Comparison of ENCODE assay signal across 9 mouse cellular contexts in the genomic region with DNA sequence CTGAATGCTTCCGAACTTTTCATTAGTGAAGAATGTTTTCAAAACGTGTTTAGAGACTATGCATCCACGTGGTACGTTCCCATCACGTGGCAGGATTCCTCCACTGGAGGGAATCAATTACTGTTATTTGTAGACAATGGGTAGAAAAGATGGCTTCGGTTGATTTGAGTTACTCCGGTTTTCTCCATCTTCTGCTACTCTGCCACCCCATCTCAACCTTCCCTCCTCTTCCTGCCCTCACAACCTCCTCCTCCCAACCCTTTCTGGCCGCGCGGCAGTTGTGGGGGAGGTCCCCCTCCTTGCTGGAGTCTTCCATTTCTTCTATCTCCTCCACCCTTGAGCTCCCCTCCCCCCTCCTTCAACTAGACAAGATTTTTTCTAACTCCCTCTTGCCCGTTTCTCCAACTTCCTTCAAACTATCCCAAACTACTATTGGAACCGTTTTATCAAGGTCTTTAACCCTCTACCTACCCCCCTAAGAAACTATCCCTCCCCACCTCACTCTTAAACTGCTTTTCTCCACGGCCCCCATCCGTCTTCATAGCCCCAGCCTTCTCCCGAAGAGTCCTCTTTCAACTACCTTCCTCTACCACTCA. TPM values are rescaled to one million over a fixed set of nuclear protein-coding genes. Genes with fewer than 3 reads are reported as not detected.
DNase-seq lines count a peak whose midpoint lies in the region; ATAC-seq and TF ChIP-seq lines count a peak whose summit lies in the region.
"Had no signal": no experiment of that assay in that cellular context is flagged by ENCODE, and none has a peak within 500 bp of the region (broad histone marks: within the 10 kb centered on the region; RNA-seq: fewer than 3 reads in every experiment).

No protein-coding gene starts in this region.

- ATAC-seq in G1E (ENCODE audit: extremely low read depth, insufficient number of reproducible peaks, low FRiP score, poor library complexity, severe bottlenecking) = peak; percentile 56
- ATAC-seq in embryonic facial prominence, embryonic 13.5 days (ENCODE audit: insufficient number of reproducible peaks, insufficient read depth, low FRiP score, low TSS enrichment, low read depth) = no peak; the same call in 1 of the 2 replicates
- ATAC-seq in hindbrain, embryonic 15.5 days (ENCODE audit: low FRiP score, low read depth) = 0 out of 2 replicates have a peak, but pooled peaks have one; percentile 23
- no peak for ATAC-seq in lung, postnatal 0 days

- no peak for TF ChIP-seq EP300 in lung, postnatal 0 days (IDR thresholded peaks at IDR 0.05)

- H3K9ac ChIP-seq in embryonic facial prominence, embryonic 13.5 days = peak overlapping the region; percentile 97
- peak overlapping the region; percentile 94 for H3K9ac ChIP-seq in hindbrain, embryonic 15.5 days
- peak overlapping the region; percentile 92 for H3K9ac ChIP-seq in lung, postnatal 0 days (replicated peaks; ENCODE audit: low read depth)

- H3K36me3 ChIP-seq in G1E (replicated peaks) = peaks cover 58% of the 10 kb centered on the region
- H3K36me3 ChIP-seq in embryonic facial prominence, embryonic 13.5 days = peaks cover 26% of the 10 kb centered on the region
- H3K36me3 ChIP-seq in hindbrain, embryonic 15.5 days = 0 out of 2 replicates have a peak, but pooled peaks cover 5% of the 10 kb centered on the region
- no peaks in the 10 kb centered on the region for H3K36me3 ChIP-seq in lung, postnatal 0 days (ENCODE audit: insufficient read depth, low read length)

- peaks cover 5% of the 10 kb centered on the region; the same call in 1 of the 2 replicates for H3K4me1 ChIP-seq in cerebellum, adult 2 months (ENCODE audit: control insufficient read depth, insufficient read depth, low read length)
- H3K4me1 ChIP-seq in G1E (ENCODE audit: insufficient read depth, low read depth, low read length) = peaks cover 54% of the 10 kb centered on the region
- H3K4me1 ChIP-seq in embryonic facial prominence, embryonic 13.5 days = peaks cover 29% of the 10 kb centered on the region
- peaks cover 31% of the 10 kb centered on the region for H3K4me1 ChIP-seq in hindbrain, embryonic 15.5 days (replicated peaks)
- no peaks in the 10 kb centered on the region; the same call in 1 of the 2 replicates for H3K4me1 ChIP-seq in lung, postnatal 0 days (ENCODE audit: insufficient read depth, low read depth, low read length)

- no peaks in the 10 kb centered on the region for H3K27me3 ChIP-seq in cerebellum, adult 2 months (ENCODE audit: control insufficient read depth, insufficient read depth, low read length)
- no peaks in the 10 kb centered on the region for H3K27me3 ChIP-seq in G1E (ENCODE audit: insufficient read depth, low read length)
- no peaks in the 10 kb centered on the region for H3K27me3 ChIP-seq in embryonic facial prominence, embryonic 13.5 days
- no peaks in the 10 kb centered on the region for H3K27me3 ChIP-seq in hindbrain, embryonic 15.5 days
- no peaks in the 10 kb centered on the region for H3K27me3 ChIP-seq in lung, postnatal 0 days (replicated peaks; ENCODE audit: insufficient read depth, low read length)
- H3K27me3 ChIP-seq: Patski had no signal

- WGBS in cerebellum, adult 2 months = 2% methylated on average over 15 of the region's 15 CpGs
- under 1% methylated on average over 15 of the region's 15 CpGs for WGBS in embryonic facial prominence, embryonic 13.5 days
- WGBS in hindbrain, embryonic 15.5 days = under 1% methylated on average over 15 of the region's 15 CpGs
- WGBS in lung, postnatal 0 days = under 1% methylated on average over 15 of the region's 15 CpGs

- H3K4me2 ChIP-seq in embryonic facial prominence, embryonic 13.5 days = peak overlapping the region; percentile 68
- peak overlapping the region; percentile 89 for H3K4me2 ChIP-seq in hindbrain, embryonic 15.5 days
- H3K4me2 ChIP-seq in lung, postnatal 0 days (replicated peaks; ENCODE audit: low read depth, low read length) = peak overlapping the region; percentile 79

- no peaks in the 10 kb centered on the region for H3K9me3 ChIP-seq in G1E (replicated peaks)
- H3K9me3 ChIP-seq in embryonic facial prominence, embryonic 13.5 days = no peaks in the 10 kb centered on the region
- H3K9me3 ChIP-seq in hindbrain, embryonic 15.5 days = no peaks in the 10 kb centered on the region
- no peaks in the 10 kb centered on the region for H3K9me3 ChIP-seq in lung, postnatal 0 days (ENCODE audit: low read length)

- 0 out of 2 replicates have a peak overlapping the region, but pooled peaks have one; percentile 77 for H3K27ac ChIP-seq in cerebellum, adult 2 months (ENCODE audit: insufficient read depth, low read length)
- H3K27ac ChIP-seq in embryonic facial prominence, embryonic 13.5 days = peak overlapping the region; percentile 98
- peak overlapping the region; percentile 95 for H3K27ac ChIP-seq in hindbrain, embryonic 15.5 days (replicated peaks)
- H3K27ac ChIP-seq in lung, postnatal 0 days (ENCODE audit: low read length) = peak overlapping the region; percentile 95

- TF ChIP-seq CTCF in cerebellum, adult 2 months (IDR thresholded peaks at IDR 0.05; ENCODE audit: borderline replicate concordance, insufficient read depth, low read depth, low read length) = no peak
- no peak for TF ChIP-seq CTCF in G1E (IDR thresholded peaks at IDR 0.05; ENCODE audit: low read depth, low read length)
- TF ChIP-seq CTCF in lung, postnatal 0 days (IDR thresholded peaks at IDR 0.05) = no peak

- no peak for TF ChIP-seq POLR2A in cerebellum, adult 2 months (IDR thresholded peaks at IDR 0.05; ENCODE audit: borderline replicate concordance, insufficient read depth, low read length)

- intact Hi-C loops in gastrocnemius, postnatal 14 days (cut with DNase I; ENCODE audit: low total_unique reads) = no loop called here

- no peak for DNase-seq in cerebellum, adult 2 months
- DNase-seq in cerebellum, adult 8-10 months = no peak
- DNase-seq in G1E (ENCODE audit: low spot score) = peak; percentile 57
- peak; percentile 71 for DNase-seq in lung, postnatal 0 days (ENCODE audit: low spot score)
- peak; percentile 57 for DNase-seq in retina, postnatal 1 day
- no peak for DNase-seq in gastrocnemius, postnatal 14 days

- H3K4me3 ChIP-seq in cerebellum, adult 2 months (replicated peaks; ENCODE audit: insufficient read depth, low read depth, low read length) = peak overlapping the region; percentile 87
- H3K4me3 ChIP-seq in G1E (ENCODE audit: low read depth, low read length) = peak overlapping the region; percentile 98
- H3K4me3 ChIP-seq in embryonic facial prominence, embryonic 13.5 days = peak overlapping the region; percentile 88
- peak overlapping the region; percentile 99 for H3K4me3 ChIP-seq in hindbrain, embryonic 15.5 days
- peak overlapping the region; percentile 76 for H3K4me3 ChIP-seq in lung, postnatal 0 days (ENCODE audit: low read depth, low read length)

RNA-seq across cellular contexts. Expression of a gene that starts 1.1 kb away (rescaled TPM):
- polyA plus RNA-seq in cerebellum, adult 2 months (2012; rRNA removed) = 24.7 and 26.3 TPM in 2 replicates
- 158 and 180 TPM in 2 replicates for total RNA-seq in G1E (2014; fragmentation: Nextera tagmentation)
- total RNA-seq in G1E (2017) = 75.8 and 79.9 TPM in 2 replicates
- polyA plus RNA-seq in G1E (2012) = 23.9 and 30.7 TPM in 2 replicates
- polyA plus RNA-seq in embryonic facial prominence, embryonic 13.5 days (2015; fragmentation: Nextera tagmentation; extraction: Ambion mirVana) = 74.4 and 76.9 TPM in 2 replicates
- 42.2 and 42.5 TPM in 2 replicates for polyA plus RNA-seq in hindbrain, embryonic 15.5 days (2015; fragmentation: Nextera tagmentation; extraction: Ambion mirVana)
- polyA plus RNA-seq in lung, postnatal 0 days (2015; fragmentation: Nextera tagmentation; extraction: Ambion mirVana) = 25.4 and 26.7 TPM in 2 replicates
- total RNA-seq in gastrocnemius, postnatal 14 days (2021) = 10 to 100 TPM; 15.7 to 19.5 TPM

RNA-seq across cellular contexts. Expression of a gene that starts 22.3 kb away (rescaled TPM):
- 1.5 and 1.7 TPM in 2 replicates for polyA plus RNA-seq in cerebellum, adult 2 months (2012; rRNA removed)
- total RNA-seq in G1E (2014; fragmentation: Nextera tagmentation) (not detected in 2 replicates), G1E (2017) (0.46 and 0.66 TPM in 2 replicates)
- not detected in 2 replicates for polyA plus RNA-seq in G1E (2012)
- polyA plus RNA-seq in embryonic facial prominence, embryonic 13.5 days (2015; fragmentation: Nextera tagmentation; extraction: Ambion mirVana) = 0.66 and 0.76 TPM in 2 replicates
- 0.92 and 1.5 TPM in 2 replicates for polyA plus RNA-seq in hindbrain, embryonic 15.5 days (2015; fragmentation: Nextera tagmentation; extraction: Ambion mirVana)
- polyA plus RNA-seq in lung, postnatal 0 days (2015; fragmentation: Nextera tagmentation; extraction: Ambion mirVana) = 0.13 and 0.32 TPM in 2 replicates
- 1 to 10 TPM; 1.3 to 2.3 TPM for total RNA-seq in gastrocnemius, postnatal 14 days (2021)

RNA-seq across cellular contexts. Expression of a gene that starts 43.2 kb away (rescaled TPM):
- polyA plus RNA-seq in cerebellum, adult 2 months (2012; rRNA removed) = 5.5 and 5.8 TPM in 2 replicates
- total RNA-seq in G1E (2014; fragmentation: Nextera tagmentation) (6.5 and 7.2 TPM in 2 replicates), G1E (2017) (8.9 and 9.4 TPM in 2 replicates)
- polyA plus RNA-seq in G1E (2012) = 8.1 and 9.1 TPM in 2 replicates
- 17.6 and 20.1 TPM in 2 replicates for polyA plus RNA-seq in embryonic facial prominence, embryonic 13.5 days (2015; fragmentation: Nextera tagmentation; extraction: Ambion mirVana)
- 6.5 and 6.7 TPM in 2 replicates for polyA plus RNA-seq in hindbrain, embryonic 15.5 days (2015; fragmentation: Nextera tagmentation; extraction: Ambion mirVana)
- polyA plus RNA-seq in lung, postnatal 0 days (2015; fragmentation: Nextera tagmentation; extraction: Ambion mirVana) = 13.4 and 16.3 TPM in 2 replicates
- total RNA-seq in gastrocnemius, postnatal 14 days (2021) = 10 to 100 TPM; 11.0 to 13.9 TPM

Comparison
In these comparisons a context has a peak if more than half of its experiments do, and no peak if none do; other contexts are left out.
1. DNase-seq: peak in G1E (single experiment), lung, postnatal 0 days (single experiment) and retina, postnatal 1 day (single experiment); none in cerebellum, adult 2 months (0 of 2), cerebellum, adult 8-10 months (single experiment) and gastrocnemius, postnatal 14 days (single experiment).
2. ATAC-seq: peak in G1E (single experiment) and hindbrain, embryonic 15.5 days (single experiment); none in embryonic facial prominence, embryonic 13.5 days (single experiment) and lung, postnatal 0 days (single experiment).
3. Peak in every context shown above with its lines, with median percentiles within 50 percentile points of each other: H3K27ac ChIP-seq, H3K4me3 ChIP-seq, H3K4me2 ChIP-seq and H3K9ac ChIP-seq.